Mouse (Mus musculus) lung, postnatal 0 days (tissue): ENCODE results near the gene Fli1.

Experiments
- CTCF ChIP-seq: IDR thresholded peaks from 2 replicates; pipeline ENCODE4 v1.5.1; 2016; ENCODE audit warnings: antibody characterized with exemption, mild to moderate bottlenecking
- EP300 ChIP-seq: IDR thresholded peaks from 2 replicates; pipeline ENCODE4 v1.6.1; 2016; ENCODE audit warnings: antibody characterized with exemption, mild to moderate bottlenecking, control low read depth

DNA sequence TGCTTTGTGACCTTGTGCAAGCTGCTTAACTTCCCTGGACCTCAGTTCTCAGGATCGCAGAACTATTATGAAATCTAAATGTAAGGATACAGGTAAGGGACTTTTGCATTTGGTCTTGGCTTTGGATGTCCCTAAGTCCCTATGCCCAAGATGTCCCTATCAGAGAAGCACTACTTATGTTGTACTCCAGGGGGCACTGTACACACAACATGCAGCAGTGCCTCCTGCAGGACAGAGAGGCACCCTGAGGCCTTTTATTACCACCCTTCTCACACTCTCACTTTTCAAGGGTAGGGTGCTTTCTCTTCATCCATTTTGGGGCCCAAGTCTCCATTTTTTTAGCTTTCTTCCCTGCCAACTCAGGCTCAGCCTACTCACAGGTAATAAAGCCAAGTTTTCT, 154.5 kb downstream of the Fli1 start:
- TF ChIP-seq CTCF, result peak; percentile 77
- TF ChIP-seq EP300, result no peak
